Mouse (Mus musculus) liver, postnatal 0 days (tissue): Measurements from ENCODE around the gene Yif1a.

Source experiments
- CTCF ChIP-seq: sonication (generic); IDR thresholded peaks from 2 replicates; pipeline ENCODE4 v1.5.1; 2016; ENCODE audit warnings: antibody characterized with exemption, low read depth
- EP300 ChIP-seq: IDR thresholded peaks from 2 replicates; pipeline ENCODE4 v1.6.1; 2016; ENCODE audit warnings: antibody characterized with exemption, low read depth, mild to moderate bottlenecking

- no peak for TF ChIP-seq CTCF
- TF ChIP-seq EP300 = no peak
These were observed 18.4 kb upstream of the Yif1a start for GRCm38 (mm10) chr19:5069978-5070377.
